Mouse (Mus musculus) mature B cell (primary cell): ENCODE measurements around the gene Itgal.
"Not testable (repeated sequence)": the region's sequence is repeated elsewhere in the genome, so short reads cannot be mapped to it uniquely, and the experiment has no call there.

ENCODE experiments used
- in situ Hi-C: fragments of 300-500 bp; cut with MboI; formaldehyde crosslinking; loops from 2 replicates; pipeline ENCODE4 v1.14.3; 2019

The Itgal gene

DNA sequence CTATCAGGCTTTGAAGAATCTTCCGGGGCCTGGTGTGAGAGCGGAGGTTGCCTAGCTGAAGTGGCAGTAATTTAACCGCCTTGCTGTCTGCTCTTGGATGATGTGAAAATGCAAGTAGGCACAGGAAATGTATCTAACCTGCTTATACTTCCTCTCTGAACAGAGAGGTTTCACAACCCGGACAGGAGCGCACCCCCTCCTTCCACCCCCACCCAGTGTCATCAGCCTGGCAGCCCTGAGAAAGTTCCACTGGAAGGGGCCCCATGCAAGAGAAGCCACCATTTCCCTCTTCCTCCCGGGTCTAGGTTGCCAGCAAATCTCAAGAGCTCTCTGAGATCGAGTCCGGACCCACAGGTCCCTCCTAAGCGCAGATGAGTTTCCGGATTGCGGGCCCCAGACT lies at the start of gene Itgal:
TSS of gene Itgal (plus strand) at position 163 of the 400 bp plus-strand sequence.
- in situ Hi-C loops: no loop called here

DNA sequence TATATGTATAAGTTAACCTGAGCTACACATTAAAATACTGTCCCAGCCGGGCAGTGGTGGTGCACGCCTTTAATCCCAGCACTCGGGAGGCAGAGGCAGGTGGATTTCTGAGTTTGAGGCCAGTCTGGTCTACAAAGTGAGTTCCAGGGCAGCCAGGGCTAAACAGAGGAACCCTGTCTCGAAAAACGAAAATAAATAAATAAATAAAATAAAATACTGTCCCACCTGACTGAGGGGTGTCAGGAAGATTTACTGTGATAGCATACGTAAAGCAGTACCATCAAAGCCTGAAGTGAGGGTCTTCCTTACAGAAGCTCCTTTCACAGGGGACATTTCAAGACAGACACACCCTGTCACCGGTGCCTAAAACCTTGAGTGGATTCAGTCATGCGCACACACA lies 45.5 kb upstream of the Itgal start:
- in situ Hi-C loops: not testable (repeated sequence)

- in situ Hi-C loops: no loop called here
Observed at GRCm38 (mm10) chr7:127252414-127252813, 43.6 kb upstream of the Itgal start.

DNA sequence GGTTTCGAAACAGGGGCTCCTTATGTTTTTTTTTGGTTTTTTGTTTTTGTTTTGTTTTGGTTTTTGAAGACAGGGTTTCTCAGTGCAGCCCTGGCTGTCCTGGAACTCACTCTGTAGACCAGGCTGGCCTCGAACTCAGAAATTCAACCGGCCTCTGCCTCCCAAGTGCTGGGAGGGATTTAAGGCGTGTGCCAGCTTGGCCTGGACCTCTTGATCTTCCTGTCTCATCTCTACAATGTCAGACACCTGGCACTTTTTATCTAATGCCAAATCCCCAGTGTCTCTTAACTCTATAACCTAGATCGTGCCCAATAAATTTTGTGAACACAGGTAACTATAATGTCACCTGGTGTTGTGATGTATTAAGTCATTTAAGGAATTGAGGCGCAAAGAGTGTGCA lies 42.7 kb upstream of the Itgal start:
- in situ Hi-C loops: no loop called here

DNA sequence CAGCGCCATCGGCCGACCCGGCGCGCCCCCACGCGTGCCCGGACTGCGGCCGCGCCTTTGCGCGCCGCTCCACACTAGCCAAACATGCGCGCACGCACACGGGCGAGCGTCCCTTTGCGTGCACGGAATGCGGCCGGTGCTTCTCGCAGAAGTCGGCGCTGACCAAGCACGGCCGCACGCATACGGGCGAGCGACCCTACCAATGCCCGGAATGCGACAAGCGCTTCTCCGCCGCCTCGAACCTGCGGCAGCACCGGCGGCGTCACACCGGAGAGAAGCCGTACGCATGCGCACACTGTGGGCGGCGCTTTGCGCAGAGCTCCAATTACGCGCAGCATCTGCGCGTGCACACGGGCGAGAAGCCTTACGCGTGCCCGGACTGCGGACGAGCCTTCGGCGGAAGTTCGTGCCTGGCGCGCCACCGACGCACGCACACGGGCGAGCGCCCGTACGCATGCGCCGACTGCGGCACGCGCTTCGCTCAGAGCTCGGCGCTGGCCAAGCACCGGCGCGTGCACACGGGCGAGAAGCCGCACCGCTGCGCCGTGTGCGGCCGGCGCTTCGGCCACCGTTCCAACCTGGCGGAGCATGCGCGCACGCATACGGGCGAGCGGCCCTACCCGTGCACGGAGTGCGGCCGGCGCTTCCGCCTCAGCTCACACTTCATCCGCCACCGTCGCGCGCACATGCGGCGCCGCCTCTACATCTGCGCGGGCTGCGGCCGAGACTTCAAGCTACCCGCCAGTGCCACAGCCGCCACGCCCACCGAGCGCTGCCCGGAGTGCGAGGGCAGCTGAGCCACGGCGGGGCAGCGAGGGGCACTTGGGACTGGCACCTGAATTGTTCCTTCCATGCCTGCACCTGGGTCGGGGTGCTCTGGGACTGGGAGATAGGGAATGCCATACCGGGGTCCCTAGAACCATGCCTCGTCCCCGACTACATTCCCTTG lies 42.0 kb upstream of the Itgal start:
- in situ Hi-C loops: no loop called here

- in situ Hi-C loops: no loop called here
Observed at GRCm38 (mm10) chr7:127255008-127255407, 41.1 kb upstream of the Itgal start.

GRCm38 (mm10) chr7:127255965-127256364 lies 40.1 kb upstream of the Itgal start:
- in situ Hi-C loops: no loop called here

- in situ Hi-C loops: no loop called here
Observed at GRCm38 (mm10) chr7:127256518-127256917, 39.5 kb upstream of the Itgal start.

- in situ Hi-C loops: no loop called here
Observed at GRCm38 (mm10) chr7:127259186-127259905, 36.7 kb upstream of the Itgal start.

DNA sequence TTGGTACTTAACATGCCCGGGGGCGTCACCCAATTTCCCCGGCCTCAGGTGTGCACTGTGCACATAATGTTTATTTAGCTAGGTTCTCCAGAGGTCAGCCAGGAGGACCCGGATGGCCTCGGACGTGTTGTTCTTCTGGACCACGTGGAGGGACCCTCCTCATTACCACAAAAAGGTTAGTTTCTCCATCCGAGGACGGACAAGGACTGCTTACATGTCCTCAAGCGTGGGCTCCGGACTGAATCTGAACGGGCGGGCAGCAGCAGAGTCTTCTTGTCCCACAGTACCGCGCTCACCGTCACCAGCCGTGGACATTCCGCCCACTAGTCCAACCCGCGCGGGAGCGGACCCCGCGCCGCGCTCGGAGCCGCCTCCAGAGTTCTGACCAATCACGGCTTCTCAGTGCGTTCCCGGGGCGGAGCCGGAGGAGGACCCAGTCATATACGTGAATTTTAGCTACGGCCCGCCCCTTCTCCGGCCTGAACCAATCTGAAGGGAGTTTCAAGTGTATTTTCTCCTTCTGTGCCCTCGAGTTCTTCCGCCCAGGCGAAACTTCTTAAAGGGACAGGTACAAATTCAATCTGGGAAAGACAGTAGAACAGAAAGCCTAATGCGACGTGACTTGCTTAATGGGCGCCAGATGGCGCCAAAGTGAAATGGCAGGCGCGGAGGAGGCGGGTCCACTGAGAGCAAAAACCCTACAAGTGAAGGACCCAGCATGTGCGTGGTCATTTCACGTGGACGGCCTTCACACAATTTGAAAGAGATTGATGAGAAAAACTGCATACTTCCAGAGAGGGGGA lies 35.5 kb upstream of the Itgal start, which contains the start of gene Dctpp1:
TSS of gene Dctpp1 (minus strand) at position 401 of the 803 bp plus-strand sequence.
- in situ Hi-C loops: no loop called here

DNA sequence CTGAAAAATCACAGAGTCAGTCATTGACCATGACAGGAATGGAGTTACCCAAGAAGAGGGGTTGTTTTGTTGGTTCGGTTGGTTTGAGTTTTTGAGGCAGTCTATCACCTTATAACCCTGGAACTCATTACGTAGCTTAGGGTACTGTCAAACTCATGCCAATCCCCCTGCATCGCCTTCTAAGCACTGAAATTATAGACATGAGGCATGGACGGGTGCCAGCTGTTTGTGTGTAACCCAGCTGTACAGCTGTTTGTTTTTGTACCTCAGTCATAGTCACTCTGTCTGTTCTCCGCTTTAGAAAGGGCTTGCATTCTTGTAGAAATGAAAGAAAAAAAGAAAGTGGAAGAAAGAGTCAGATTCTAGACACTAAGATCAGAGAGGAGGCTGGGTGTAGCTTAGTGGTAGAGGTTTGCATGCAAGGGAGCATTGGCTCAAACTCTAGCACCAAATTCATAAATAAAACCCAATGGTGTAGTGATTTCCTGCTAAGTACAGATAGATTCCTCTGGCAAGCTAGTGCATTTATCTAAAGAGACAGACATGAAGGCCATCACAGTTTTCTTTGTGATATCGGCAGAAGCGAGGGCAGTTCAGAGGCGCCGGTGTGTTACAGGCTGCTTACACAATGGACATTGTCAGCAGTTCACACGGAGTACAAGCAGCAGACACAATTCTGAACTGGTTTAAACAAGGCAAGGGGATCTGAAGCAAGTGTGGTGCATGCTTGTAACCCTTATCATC lies 33.7 kb upstream of the Itgal start:
- in situ Hi-C loops: no loop called here

GRCm38 (mm10) chr7:127263526-127263925 lies 32.5 kb upstream of the Itgal start:
- in situ Hi-C loops: no loop called here

DNA sequence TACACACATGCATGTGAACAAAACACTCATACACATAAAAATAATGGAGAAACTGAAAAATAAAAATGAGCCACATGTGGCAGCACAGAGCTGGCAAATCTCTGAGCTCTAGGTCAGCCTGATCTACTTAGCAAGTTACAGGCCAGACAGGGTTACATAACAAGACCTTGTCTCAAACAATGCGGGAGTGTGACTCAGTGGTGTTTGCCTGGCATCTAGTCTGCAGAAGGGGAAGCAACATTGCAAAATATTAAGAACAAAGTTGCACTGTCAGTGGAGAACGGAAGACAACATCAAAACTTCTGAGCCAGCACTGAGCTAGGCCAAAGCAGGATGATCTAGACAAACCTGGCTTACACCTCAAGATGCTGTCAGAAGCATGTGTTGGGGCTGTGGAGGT lies 25.8 kb upstream of the Itgal start:
- in situ Hi-C loops: no loop called here

DNA sequence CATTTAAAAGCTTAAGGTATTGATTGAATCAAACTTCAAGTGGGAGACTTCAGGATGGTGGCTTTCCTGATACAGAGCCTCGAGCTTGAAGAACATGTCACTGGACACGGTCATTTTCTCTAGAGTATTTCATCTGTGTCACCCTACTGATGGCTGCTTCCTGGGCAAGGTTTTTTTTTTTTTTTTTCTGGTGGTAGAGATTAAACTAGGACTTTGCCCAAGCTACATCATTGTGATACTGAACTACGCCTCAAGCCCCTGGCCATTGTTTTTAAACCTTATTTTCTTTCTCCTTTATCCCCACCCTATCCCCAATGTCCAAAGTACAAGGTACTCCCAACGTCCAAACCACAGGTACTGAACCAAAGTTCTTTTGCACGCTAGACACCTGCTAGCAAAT lies 25.4 kb upstream of the Itgal start:
- in situ Hi-C loops: no loop called here

DNA sequence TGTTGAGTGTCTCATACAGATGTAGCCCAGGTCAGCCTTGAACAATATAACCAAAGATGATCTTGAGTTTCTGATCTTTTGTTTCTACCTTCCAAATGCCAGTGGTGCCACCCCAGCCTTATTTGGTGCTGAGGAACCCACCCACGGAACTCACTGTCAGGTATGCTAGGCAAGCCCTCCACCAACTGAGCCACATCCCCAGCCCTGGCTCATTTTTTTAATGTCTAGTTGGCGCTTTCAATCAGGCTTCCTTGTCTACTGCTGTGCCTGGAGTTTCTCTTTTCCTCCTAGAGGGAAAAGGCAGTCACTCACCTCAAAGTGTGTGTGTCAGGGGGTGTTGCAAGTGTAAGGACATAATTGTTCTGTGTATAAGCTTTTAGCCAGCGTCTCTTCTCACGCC lies 25.0 kb upstream of the Itgal start:
- in situ Hi-C loops: no loop called here

GRCm38 (mm10) chr7:127272566-127272965 lies 23.5 kb upstream of the Itgal start:
- in situ Hi-C loops: no loop called here

DNA sequence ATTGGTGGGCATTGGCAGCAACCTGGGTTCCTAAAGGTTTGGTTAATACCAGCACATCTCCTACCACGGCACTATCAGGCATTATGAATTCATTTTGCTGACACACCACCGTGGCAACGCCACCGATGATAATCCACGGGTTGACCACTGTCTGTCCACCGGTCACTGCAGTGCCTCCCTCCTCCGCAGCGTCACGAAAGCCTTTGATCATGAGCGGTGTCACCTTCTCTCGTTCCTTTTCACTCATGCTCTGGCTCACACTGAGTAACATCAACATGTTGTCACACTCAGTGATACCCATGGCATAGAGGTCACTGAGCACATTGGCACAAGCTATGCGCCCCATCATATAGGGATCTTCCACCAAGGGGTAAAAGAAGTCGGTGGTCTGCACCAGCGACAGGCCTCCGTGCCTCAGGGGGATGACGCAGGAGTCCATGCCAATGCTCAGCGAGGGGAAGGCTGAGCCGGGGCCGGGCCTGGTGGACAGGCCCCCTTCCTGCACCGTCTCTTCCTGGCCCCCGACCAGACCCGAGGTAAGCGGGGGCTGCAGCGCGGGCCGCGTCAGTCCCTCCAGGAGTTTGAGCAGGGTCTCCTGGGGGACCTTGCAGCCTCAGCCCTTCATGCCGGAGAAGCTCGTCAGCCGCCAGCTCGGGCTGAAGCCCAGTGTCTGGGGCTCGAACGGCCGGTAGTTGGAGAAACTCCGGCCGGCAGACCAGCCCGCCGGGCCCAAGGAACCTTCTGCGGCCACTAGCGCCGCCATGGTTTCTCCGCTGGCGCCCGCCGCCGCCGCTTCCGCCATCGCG lies 22.7 kb upstream of the Itgal start:
- in situ Hi-C loops: no loop called here

GRCm38 (mm10) chr7:127273925-127274789 lies 21.9 kb upstream of the Itgal start, which contains the start of gene Sephs2:
Gene Sephs2, minus strand, starts transcription at chr7:127274055.
- in situ Hi-C loops: no loop called here

DNA sequence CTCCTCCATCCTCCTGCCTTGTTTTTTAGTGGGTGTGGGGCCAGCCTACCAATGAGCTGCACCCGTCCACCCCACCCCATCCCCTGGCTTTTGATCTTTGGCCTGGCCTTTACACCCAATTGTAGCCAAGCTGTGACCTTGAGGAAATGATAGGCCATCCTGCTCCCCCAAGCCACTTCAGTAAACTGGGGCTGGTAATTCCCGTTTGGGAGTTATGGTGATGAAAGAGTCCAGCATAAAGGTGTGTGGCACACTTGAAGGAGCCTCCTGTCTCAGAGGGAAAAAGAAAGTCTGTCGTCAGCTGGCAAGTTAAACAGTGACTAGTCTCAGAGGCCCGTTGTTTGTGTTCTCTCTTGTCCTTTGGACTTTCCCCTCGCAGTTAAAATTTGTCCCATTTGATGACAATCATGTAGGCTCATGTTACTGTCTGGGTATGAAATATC lies 19.5 kb upstream of the Itgal start:
- in situ Hi-C loops: no loop called here
